Mouse (Mus musculus): Measurements from ENCODE around the gene Satb2. TPM values are rescaled to one million over a fixed set of nuclear protein-coding genes. Genes with fewer than 3 reads are reported as not detected.

Gene Satb2
- total and polyA plus RNA-seq, 3 experiments = 2.0 to 3.9 (median 2.1) TPM

DNA sequence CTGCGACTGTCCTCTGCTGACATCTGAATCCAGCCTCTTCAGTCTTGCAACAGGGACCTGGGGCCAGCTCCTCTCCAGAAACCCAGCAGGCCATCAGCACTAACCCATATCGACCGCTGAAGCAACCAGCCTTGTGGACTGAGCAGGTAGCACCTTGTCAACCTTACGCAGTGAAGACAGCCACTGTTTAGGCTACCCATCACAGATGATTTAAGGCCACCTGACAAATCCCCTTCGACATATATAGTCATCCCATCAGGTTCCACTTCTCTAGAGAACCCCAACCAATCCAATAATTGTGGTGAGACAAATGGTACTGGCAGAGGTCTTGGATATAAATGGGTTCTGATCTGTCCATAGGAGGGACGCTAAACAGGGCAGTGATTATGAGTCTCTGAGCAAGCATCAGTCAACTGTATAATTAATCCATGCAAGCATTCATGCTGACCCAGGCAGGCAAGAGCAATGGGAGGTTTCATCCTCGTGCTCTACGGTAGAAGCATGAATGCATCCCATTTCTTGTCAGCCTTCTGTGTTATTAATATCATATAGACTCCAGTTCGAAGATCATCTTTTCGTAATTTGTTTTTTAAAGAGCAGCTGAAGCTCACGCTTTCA lies 229.5 kb downstream of the Satb2 start:
- TF ChIP-seq SMC3 (IDR thresholded peaks at IDR 0.05; ENCODE audit: low read depth, low read length) (no peak), NELFE (IDR thresholded peaks at IDR 0.05; ENCODE audit: low read depth, low read length) (no peak), ETS1 (conservative IDR thresholded peaks at IDR 0.05; ENCODE audit: low read depth, low read length) (no peak), PAX5 (IDR thresholded peaks at IDR 0.05; ENCODE audit: low read length) (no peak), HCFC1 (IDR thresholded peaks at IDR 0.05; ENCODE audit: low read depth, low read length) (no peak), MAFK (IDR thresholded peaks at IDR 0.05; ENCODE audit: insufficient replicate concordance, low read length) (no peak), RAD21 (IDR thresholded peaks at IDR 0.05; ENCODE audit: low read depth, low read length) (no peak), E2F4 (IDR thresholded peaks at IDR 0.05; ENCODE audit: insufficient replicate concordance, low read depth, low read length) (no peak), USF2 (conservative IDR thresholded peaks at IDR 0.05; ENCODE audit: low read depth, low read length) (no peak), CHD2 (IDR thresholded peaks at IDR 0.05; ENCODE audit: low read length) (no peak), JUN (IDR thresholded peaks at IDR 0.05; ENCODE audit: insufficient read depth, low read depth, low read length) (no peak)
- no peaks in the 10 kb centered on the region for H3K9me3 ChIP-seq (replicated peaks; ENCODE audit: low read length)
- no peak for DNase-seq (ENCODE audit: extremely low read depth)

More for the DNA sequence above, 229.5 kb downstream of the Satb2 start:
- in situ Hi-C loops (cut with MboI; ENCODE audit: low pct_ligation_motif_present, low pct_unique_long_range_greater_than_20kb, low sequenced_read_pairs) = no loop called here
- Histone ChIP-seq H3K27me3 (replicated peaks) (no peaks in the 10 kb centered on the region), H3K27ac (ENCODE audit: insufficient read depth, low read depth) (no peak overlapping the region), H3K4me1 (ENCODE audit: control insufficient read depth in 1 of 2, insufficient read depth in 2 of 2) (peaks cover 0 to 7% of the 10 kb centered on the region in 2 experiments; a peak in 1 of 4 replicates), H3K4me2 (ENCODE audit: insufficient read depth, low read depth, poor library complexity, severe bottlenecking) (no peak overlapping the region), H3K79me2 (replicated peaks; ENCODE audit: control insufficient read depth, extremely low read depth, insufficient read depth, poor library complexity, severe bottlenecking) (no peaks in the 10 kb centered on the region), H3K4me3 (replicated peaks in 1 of 3; ENCODE audit: low read depth in 2 of 3, low read length in 2 of 3, poor library complexity in 1 of 3) (no peak overlapping the region), H3K36me3 (replicated peaks in 1 of 2; ENCODE audit: control insufficient read depth in 1 of 2, insufficient read depth in 1 of 2, low read length in 1 of 2) (no peaks in the 10 kb centered on the region), H3K9ac (ENCODE audit: insufficient read depth, low read depth) (no peak overlapping the region)
- dilution Hi-C loops (cut with MboI; ENCODE audit: extremely low pct_ligation_motif_present, extremely low pct_unique_long_range_greater_than_20kb, low sequenced_read_pairs) = no loop called here

Data from CH12.LX (cell line).